Mouse (Mus musculus) stomach, postnatal 0 days (tissue): Measurements from ENCODE around the gene Slpi. TPM values are rescaled to one million over a fixed set of nuclear protein-coding genes. Genes with fewer than 3 reads are reported as not detected.

Experiments used
- ATAC-seq: fragments of 200-750 bp; cut with Nextera tagmentation; 2 replicates; pipeline ENCODE4 v1.8.0; 2017; ENCODE audit not compliant: low FRiP score, low TSS enrichment
- DNase-seq: peaks from one replicate; pipeline ENCODE4 v3.0.0-alpha.2; 2016; ENCODE audit warnings: low spot score
- H3K27ac ChIP-seq: fragments of 300-500 bp; sonication (generic); replicated peaks from 2 replicates; pipeline ENCODE4 v1.5.1; 2014; ENCODE audit warnings: mild to moderate bottlenecking, control low read depth
- H3K27me3 ChIP-seq: fragments of 300-500 bp; sonication (generic); 2 replicates; pipeline ENCODE4 v1.6.1; 2014; ENCODE audit warnings: low read length; ENCODE audit not compliant: control insufficient read depth, insufficient read depth
- H3K36me3 ChIP-seq: fragments of 300-500 bp; sonication (generic); 2 replicates; pipeline ENCODE4 v1.6.1; 2014; ENCODE audit warnings: low read length, mixed read lengths; ENCODE audit not compliant: control insufficient read depth, insufficient read depth
- H3K4me1 ChIP-seq: fragments of 300-500 bp; sonication (generic); replicated peaks from 2 replicates; pipeline ENCODE4 v1.6.1; 2014; ENCODE audit warnings: antibody characterized with exemption; ENCODE audit not compliant: control insufficient read depth, insufficient read depth
- H3K4me2 ChIP-seq: fragments of 300-500 bp; sonication (generic); replicated peaks from 2 replicates; pipeline ENCODE4 v1.6.1; 2014; ENCODE audit warnings: low read depth, mild to moderate bottlenecking, control low read depth, moderate library complexity
- H3K4me3 ChIP-seq: fragments of 300-500 bp; sonication (generic); 2 replicates; pipeline ENCODE4 v1.5.1; 2014; ENCODE audit warnings: low read depth, low read length, control low read depth
- H3K9ac ChIP-seq: fragments of 300-500 bp; sonication (generic); 2 replicates; pipeline ENCODE4 v1.6.1; 2014; ENCODE audit warnings: mild to moderate bottlenecking, low read length, control low read depth, mixed read lengths
- H3K9me3 ChIP-seq: fragments of 300-500 bp; sonication (generic); 2 replicates; pipeline ENCODE4 v1.6.1; 2016; ENCODE audit warnings: low read length; ENCODE audit not compliant: control insufficient read depth
- CTCF ChIP-seq: IDR thresholded peaks from 2 replicates; pipeline ENCODE4 v1.5.1; 2016; ENCODE audit warnings: antibody characterized with exemption, low read depth, mild to moderate bottlenecking, moderate library complexity
- EP300 ChIP-seq: optimal IDR thresholded peaks from 2 replicates; pipeline ENCODE3; 2016; ENCODE audit warnings: antibody characterized with exemption
- WGBS: fragments of 180-500 bp; shearing (Covaris S2); extraction: QIAGEN DNeasy Blood & Tissue Kit; methylation state at CpG from one replicate; pipeline ENCODE4 v1.1.7; 2014; 5-methylcytosine and 5-hydroxymethylcytosine counted together
- polyA plus RNA-seq: library from polyadenylated mRNA; unstranded; fragments of >200 nt; fragmentation: Nextera tagmentation; extraction: Ambion mirVana; gene quantifications from 2 replicates; pipeline ENCODE4 v1.2.1, GENCODE M21; 2015

Gene Slpi
- polyA plus RNA-seq, 1 experiment from 2014 or later, result 4,305 TPM

DNA sequence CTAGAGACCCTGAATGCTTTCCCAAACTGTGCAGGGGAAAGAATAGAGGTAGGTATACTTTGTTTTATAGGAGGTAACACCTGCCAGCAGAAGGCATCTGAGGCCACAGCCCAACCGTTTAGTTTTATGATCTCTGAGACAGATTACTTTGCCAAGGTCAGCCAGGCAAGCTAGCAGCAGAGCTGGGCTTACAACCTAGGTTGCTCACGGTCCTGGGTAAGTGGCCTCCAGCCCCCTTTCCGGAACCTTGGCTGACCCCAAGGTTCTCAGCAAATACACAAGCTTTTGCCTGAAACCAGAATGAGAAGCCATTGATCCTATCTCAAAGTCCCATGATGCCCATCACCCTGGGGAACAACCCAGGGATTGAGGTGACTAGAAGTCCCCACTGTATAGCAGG, 45.8 kb upstream of the Slpi start:
- 45% methylated on average over 3 of the region's 3 CpGs for WGBS
- Histone ChIP-seq H3K4me3 (no peak overlapping the region), H3K9ac (no peak overlapping the region)

DNA sequence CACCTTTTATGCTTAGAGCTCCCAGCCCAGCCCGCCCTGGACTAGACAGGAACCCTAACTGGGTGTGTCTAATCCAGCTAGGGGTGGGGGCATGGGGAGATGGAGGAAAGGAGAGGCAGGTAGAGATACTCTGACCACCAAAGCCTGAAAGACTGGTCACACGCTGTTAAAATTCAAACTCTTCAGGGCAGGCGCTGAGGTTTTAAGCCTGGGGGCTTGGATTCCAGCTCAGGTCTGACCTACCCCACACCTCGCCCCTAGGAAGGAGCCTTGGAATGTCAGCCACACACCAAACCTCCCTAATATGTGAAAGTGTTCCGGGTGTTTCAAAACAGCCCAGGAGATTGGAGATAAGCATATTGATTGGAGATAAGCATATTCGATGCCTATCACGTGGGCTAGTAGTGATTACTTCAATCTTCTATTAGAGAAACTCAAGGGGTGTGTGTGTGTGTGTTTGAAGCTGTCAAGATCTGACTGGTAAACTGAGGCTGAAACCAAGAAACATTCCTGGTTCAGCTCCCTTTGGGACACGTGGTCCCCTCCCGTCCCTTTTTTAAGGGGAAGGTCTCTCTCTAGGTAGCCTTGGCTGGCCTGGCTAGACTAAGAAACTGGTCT, 44.5 kb upstream of the Slpi start:
- 55% methylated on average over 9 of the region's 9 CpGs for WGBS
- TF ChIP-seq CTCF (no peak), EP300 (no peak)

More for the DNA sequence above, 45.8 kb upstream of the Slpi start:
- ATAC-seq (no peak), DNase-seq (no peak)
- no peaks in the 10 kb centered on the region for H3K9me3 ChIP-seq
- peaks cover 39% of the 10 kb centered on the region for H3K4me1 ChIP-seq
- H3K4me2 ChIP-seq, result peak overlapping the region; percentile 5; the same call in 1 of the 2 replicates
- no peaks in the 10 kb centered on the region for H3K36me3 ChIP-seq
- H3K27ac ChIP-seq, result peak overlapping the region; percentile 91
- TF ChIP-seq CTCF (no peak), EP300 (no peak)
- no peaks in the 10 kb centered on the region for H3K27me3 ChIP-seq

DNA sequence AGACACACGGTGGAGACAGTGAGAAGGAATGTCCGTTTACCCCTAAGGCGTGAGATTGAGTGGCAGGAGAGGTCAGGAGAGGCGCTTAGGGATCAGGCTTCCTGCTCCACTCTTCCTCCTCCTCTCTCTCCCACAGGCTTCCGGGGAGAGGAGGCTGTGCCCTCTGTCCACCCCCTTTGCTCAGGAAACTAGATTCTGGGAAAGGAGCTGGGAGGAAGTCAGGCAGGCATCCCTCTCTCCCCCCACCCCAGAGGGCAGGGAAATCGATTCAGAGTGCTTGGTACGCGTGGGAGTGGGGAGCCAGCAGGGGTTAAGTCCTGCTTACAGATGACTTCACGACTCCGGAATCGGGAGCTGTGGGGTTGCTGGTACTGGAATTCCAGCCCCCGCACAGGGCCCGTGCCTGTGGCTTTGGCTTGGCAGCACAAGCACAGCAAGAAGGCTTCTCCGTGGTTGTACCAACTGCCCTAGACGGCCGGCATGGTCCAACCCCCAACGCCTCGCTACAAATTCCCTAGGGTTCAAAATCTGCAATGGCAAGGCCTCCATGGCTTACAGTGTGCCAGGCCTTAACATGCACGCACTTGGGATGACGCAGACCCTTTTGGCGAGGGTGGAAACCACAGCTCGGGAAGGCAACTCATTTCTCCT, 43.8 kb upstream of the Slpi start:
- peak overlapping the region; percentile 49 for H3K4me2 ChIP-seq
- H3K4me3 ChIP-seq, result 0 out of 2 replicates have a peak overlapping the region, but pooled peaks have one; percentile 8
- H3K27ac ChIP-seq, result peak overlapping the region; percentile 92
- 0 out of 2 replicates have a peak, but pooled peaks have one; percentile 1 for TF ChIP-seq CTCF
- TF ChIP-seq EP300, result no peak
- H3K27me3 ChIP-seq, result no peaks in the 10 kb centered on the region
- H3K36me3 ChIP-seq, result peaks cover 9% of the 10 kb centered on the region
- ATAC-seq, result peak; percentile 10
- H3K9ac ChIP-seq, result peak overlapping the region; percentile 62
- peak; percentile 61 for DNase-seq
- 12% methylated on average over 22 of the region's 22 CpGs for WGBS
- peaks cover 39% of the 10 kb centered on the region for H3K4me1 ChIP-seq
- H3K9me3 ChIP-seq, result no peaks in the 10 kb centered on the region

More for the DNA sequence above, 44.5 kb upstream of the Slpi start:
- H3K4me3 ChIP-seq, result no peak overlapping the region
- H3K9me3 ChIP-seq, result no peaks in the 10 kb centered on the region
- ATAC-seq (0 out of 2 replicates have a peak, but pooled peaks have one; percentile 2), DNase-seq (no peak)
- peak overlapping the region; percentile 92 for H3K27ac ChIP-seq
- H3K9ac ChIP-seq, result no peak overlapping the region
- peaks cover 9% of the 10 kb centered on the region for H3K36me3 ChIP-seq
- peak overlapping the region; percentile 49 for H3K4me2 ChIP-seq
- H3K27me3 ChIP-seq, result no peaks in the 10 kb centered on the region
- peaks cover 39% of the 10 kb centered on the region for H3K4me1 ChIP-seq

DNA sequence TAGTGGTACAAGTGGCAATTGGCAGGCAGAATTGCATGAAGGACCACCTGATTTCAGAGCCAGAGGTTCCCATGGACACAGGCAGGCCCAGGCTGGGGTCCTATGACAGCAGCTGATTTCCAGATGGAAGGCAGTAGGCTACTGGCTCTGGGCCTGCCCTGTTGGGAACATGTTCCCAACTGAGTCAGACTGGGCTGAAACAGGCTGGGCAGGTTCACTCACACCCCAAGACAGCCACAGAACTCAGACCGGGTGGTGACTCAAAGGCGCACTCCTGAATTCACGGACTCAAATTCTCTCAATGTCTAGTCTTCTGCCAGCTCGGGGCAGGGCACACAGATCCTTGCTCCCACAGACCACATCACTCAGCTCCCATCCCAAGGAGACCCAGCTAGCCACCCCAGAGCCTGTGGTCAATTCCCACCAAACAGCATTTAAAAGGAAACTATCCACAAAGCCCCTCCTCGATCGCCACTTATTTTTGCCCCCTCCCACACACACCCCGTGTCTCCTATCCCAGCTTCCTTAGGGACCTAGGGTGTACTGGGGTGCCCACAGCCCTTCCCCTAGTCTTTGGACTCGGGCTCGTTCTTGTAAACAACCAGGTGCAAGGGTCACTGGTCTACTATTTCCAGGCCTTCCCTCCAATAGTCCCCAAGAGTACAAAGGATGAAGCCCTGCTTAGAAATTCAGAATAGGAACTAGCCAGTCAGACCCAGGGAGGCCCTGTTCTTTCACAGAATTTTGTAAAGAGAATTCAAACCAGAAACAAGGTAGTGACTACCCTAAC, 43.0 kb upstream of the Slpi start:
- Histone ChIP-seq H3K4me2 (peak overlapping the region; percentile 49), H3K4me1 (peaks cover 39% of the 10 kb centered on the region), H3K9ac (peak overlapping the region; percentile 62), H3K27ac (peak overlapping the region; percentile 92), H3K4me3 (no peak overlapping the region), H3K27me3 (no peaks in the 10 kb centered on the region), H3K9me3 (no peaks in the 10 kb centered on the region), H3K36me3 (peaks cover 12% of the 10 kb centered on the region)
- ATAC-seq (peak; percentile 68), DNase-seq (peak; percentile 79)
- no peak for TF ChIP-seq EP300
- no peak for TF ChIP-seq CTCF
- 43% methylated on average over 9 of the region's 9 CpGs for WGBS

DNA sequence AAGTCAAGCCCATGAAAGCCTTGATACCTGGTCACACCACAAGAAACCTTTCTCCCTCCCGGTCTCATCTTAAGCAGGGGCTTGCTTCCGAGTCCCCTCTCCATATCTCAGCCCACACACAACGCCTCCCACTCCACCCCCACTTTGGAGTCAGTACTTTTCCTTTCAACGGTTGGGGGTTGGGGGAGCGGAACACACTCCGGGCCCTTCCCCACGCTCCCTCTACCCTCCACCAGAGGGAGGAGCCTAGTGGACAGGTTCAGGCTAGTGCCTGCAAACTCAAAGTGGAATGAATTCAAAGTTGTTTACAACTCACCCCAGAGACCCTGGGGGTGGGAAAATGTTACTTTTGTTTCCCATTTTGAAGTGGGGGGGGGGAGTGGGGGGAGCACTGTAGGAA, 41.8 kb upstream of the Slpi start:
- H3K4me1 ChIP-seq, result peaks cover 29% of the 10 kb centered on the region
- peak; percentile 46 for TF ChIP-seq CTCF
- no peak for TF ChIP-seq EP300
- DNase-seq, result peak; percentile 49
- no peaks in the 10 kb centered on the region for H3K27me3 ChIP-seq
- H3K9me3 ChIP-seq, result no peaks in the 10 kb centered on the region
- no peak overlapping the region for H3K9ac ChIP-seq
- no peak overlapping the region for H3K4me3 ChIP-seq
- peaks cover 18% of the 10 kb centered on the region for H3K36me3 ChIP-seq
- WGBS, result 7% methylated on average over 7 of the region's 7 CpGs
- peak overlapping the region; percentile 5; the same call in 1 of the 2 replicates for H3K4me2 ChIP-seq
- H3K27ac ChIP-seq, result peak overlapping the region; percentile 69
- ATAC-seq, result no peak
